Mouse (Mus musculus): ENCODE data around the gene Surf4.

DNA sequence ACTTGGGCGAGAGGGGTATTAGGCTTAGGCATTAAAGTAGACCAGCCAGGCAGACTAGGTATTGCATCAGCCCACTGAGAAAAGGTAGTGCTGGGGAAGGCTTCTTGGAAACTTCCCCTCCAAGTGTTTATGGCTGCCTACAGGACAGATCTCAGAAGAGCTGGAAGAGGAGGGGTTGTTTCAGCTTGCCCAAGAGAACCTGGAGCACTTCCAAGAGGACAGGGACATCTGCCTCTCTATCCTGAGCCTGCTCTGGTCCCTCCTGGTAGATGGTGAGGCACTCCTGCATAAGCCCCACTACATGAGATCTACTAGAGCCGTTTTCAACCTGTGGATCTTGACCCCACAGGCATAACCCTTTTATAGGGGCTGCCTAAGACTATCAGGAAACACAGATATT lies 16.7 kb upstream of the Surf4 start:
- TF ChIP-seq CTCF (IDR thresholded peaks at IDR 0.05; ENCODE audit: low read depth) (no peak), EP300 (optimal IDR thresholded peaks at IDR 0.05) (no peak)
